Mouse (Mus musculus) G1E-ER4 (cell line): ENCODE results near the gene Nfix. TPM values are rescaled to one million over a fixed set of nuclear protein-coding genes. Genes with fewer than 3 reads are reported as not detected.

Source experiments
- GATA1 ChIP-seq: IDR thresholded peaks from one replicate; pipeline ENCODE4 v1.8.0; 2012; ENCODE audit warnings: low read length, inconsistent platforms
- polyA plus RNA-seq: library from polyadenylated mRNA; stranded (reverse); fragments of >175 nt; gene quantifications from 2 replicates; pipeline ENCODE4 v1.2.3, GENCODE M21; 2012

The Nfix gene
- polyA plus RNA-seq, 1 experiment, result 16.4 TPM

GRCm38 (mm10) chr8:84714161-84714560 lies 86.0 kb downstream of the Nfix start:
- TF ChIP-seq GATA1, result no peak

- TF ChIP-seq GATA1, result no peak
Observed at GRCm38 (mm10) chr8:84713381-84713780, 86.8 kb downstream of the Nfix start.

- TF ChIP-seq GATA1, result no peak
Observed at GRCm38 (mm10) chr8:84712759-84713120, 87.4 kb downstream of the Nfix start.

- TF ChIP-seq GATA1, result no peak
Observed at GRCm38 (mm10) chr8:84711933-84712758, 88.0 kb downstream of the Nfix start.

- TF ChIP-seq GATA1, result no peak
Observed at GRCm38 (mm10) chr8:84711312-84711711, 88.8 kb downstream of the Nfix start.

- TF ChIP-seq GATA1, result no peak
Observed at GRCm38 (mm10) chr8:84709931-84710330, 90.2 kb downstream of the Nfix start.

- no peak for TF ChIP-seq GATA1
Observed at GRCm38 (mm10) chr8:84708774-84709475, 91.2 kb downstream of the Nfix start.

- TF ChIP-seq GATA1, result no peak
Observed at GRCm38 (mm10) chr8:84708071-84708541, 92.0 kb downstream of the Nfix start.

GRCm38 (mm10) chr8:84707267-84707883 lies 92.8 kb downstream of the Nfix start:
- no peak for TF ChIP-seq GATA1

- no peak for TF ChIP-seq GATA1
Observed at GRCm38 (mm10) chr8:84706610-84707266, 93.4 kb downstream of the Nfix start.

- TF ChIP-seq GATA1, result no peak
Observed at GRCm38 (mm10) chr8:84705960-84706359, 94.2 kb downstream of the Nfix start.

GRCm38 (mm10) chr8:84704867-84705831 lies 95.0 kb downstream of the Nfix start:
- TF ChIP-seq GATA1, result no peak

- TF ChIP-seq GATA1, result no peak
Observed at GRCm38 (mm10) chr8:84704356-84704755, 95.8 kb downstream of the Nfix start.

- TF ChIP-seq GATA1, result peak; percentile 98
Observed at GRCm38 (mm10) chr8:84703466-84704249, 96.5 kb downstream of the Nfix start.
